Mouse (Mus musculus): ENCODE data around the gene Thop1. TPM values are rescaled to one million over a fixed set of nuclear protein-coding genes. Genes with fewer than 3 reads are reported as not detected.
"Not testable (repeated sequence)": the region's sequence is repeated elsewhere in the genome, so short reads cannot be mapped to it uniquely, and the experiment has no call there.

Gene Thop1
- total RNA-seq, 1 experiment from 2014 or later, result 54.3 TPM

- peak; percentile 18 for DNase-seq
These were observed 12.3 kb upstream of the Thop1 start for GRCm38 (mm10) chr10:81057406-81058130.

- peak; percentile 16 for DNase-seq
These were observed 10.9 kb upstream of the Thop1 start for GRCm38 (mm10) chr10:81058896-81059295.

- DNase-seq, result peak; percentile 96
These were observed 10.0 kb upstream of the Thop1 start, which contains the start of gene Sgta for GRCm38 (mm10) chr10:81059603-81060543. Gene Sgta, minus strand, starts transcription at chr10:81060181.

GRCm38 (mm10) chr10:81062710-81063109, 7.1 kb upstream of the Thop1 start:
- DNase-seq, result no peak

GRCm38 (mm10) chr10:81064519-81064918, 5.3 kb upstream of the Thop1 start:
- DNase-seq, result not testable (repeated sequence)

GRCm38 (mm10) chr10:81068706-81069105, 1.1 kb upstream of the Thop1 start:
- no peak for DNase-seq

- DNase-seq, result no peak
These were observed 2.5 kb downstream of the Thop1 start for GRCm38 (mm10) chr10:81072290-81072689.

GRCm38 (mm10) chr10:81073464-81073863, 3.6 kb downstream of the Thop1 start:
- DNase-seq, result no peak

GRCm38 (mm10) chr10:81075734-81076133, 5.9 kb downstream of the Thop1 start:
- DNase-seq, result no peak

GRCm38 (mm10) chr10:81076356-81076755, 6.5 kb downstream of the Thop1 start:
- no peak for DNase-seq

GRCm38 (mm10) chr10:81077916-81078315, 8.1 kb downstream of the Thop1 start:
- peak; percentile 49 for DNase-seq

- no peak for DNase-seq
These were observed 10.3 kb downstream of the Thop1 start for GRCm38 (mm10) chr10:81080008-81080655.

GRCm38 (mm10) chr10:81082168-81082960, 12.5 kb downstream of the Thop1 start:
- DNase-seq, result peak; percentile 65

- DNase-seq, result no peak
These were observed 17.2 kb downstream of the Thop1 start for GRCm38 (mm10) chr10:81087021-81087420.

- DNase-seq, result no peak
These were observed 19.4 kb downstream of the Thop1 start for GRCm38 (mm10) chr10:81089216-81089615.

- no peak for DNase-seq
These were observed 20.8 kb downstream of the Thop1 start for GRCm38 (mm10) chr10:81090621-81091020.

GRCm38 (mm10) chr10:81092465-81093250, 22.8 kb downstream of the Thop1 start:
- DNase-seq, result peak; percentile 75

- no peak for DNase-seq
These were observed 25.3 kb downstream of the Thop1 start for GRCm38 (mm10) chr10:81094931-81095678.

- DNase-seq, result peak; percentile 98
These were observed 35.8 kb downstream of the Thop1 start, which contains the start of gene Map2k2 for GRCm38 (mm10) chr10:81105565-81106112. Gene Map2k2, plus strand, starts transcription at chr10:81105915.
